Mouse (Mus musculus) embryonic facial prominence, embryonic 14.5 days (tissue): Measurements from ENCODE around the gene Itga6. TPM values are rescaled to one million over a fixed set of nuclear protein-coding genes. Genes with fewer than 3 reads are reported as not detected.
"Not testable (repeated sequence)": the region's sequence is repeated elsewhere in the genome, so short reads cannot be mapped to it uniquely, and the experiment has no call there.

Experiments used
- ATAC-seq: fragments of 200-750 bp; cut with Nextera tagmentation; 2 replicates; pipeline ENCODE4 v1.8.0; 2017; ENCODE audit warnings: low read depth, moderate number of reproducible peaks, moderate TSS enrichment
- DNase-seq: peaks from one replicate; pipeline ENCODE4 v3.0.0-alpha.2; 2015; ENCODE audit warnings: low spot score
- H3K27ac ChIP-seq: fragments of 300-500 bp; sonication (generic); replicated peaks from 2 replicates; pipeline ENCODE4 v1.5.1; 2014; ENCODE audit warnings: low read depth, mild to moderate bottlenecking, low read length, moderate library complexity
- H3K27me3 ChIP-seq: fragments of 300-500 bp; sonication (generic); replicated peaks from 2 replicates; pipeline ENCODE4 v1.6.1; 2014; ENCODE audit warnings: low read length; ENCODE audit not compliant: control insufficient read depth, insufficient read depth
- H3K36me3 ChIP-seq: fragments of 300-500 bp; sonication (generic); 2 replicates; pipeline ENCODE4 v1.6.1; 2014; ENCODE audit warnings: low read length, mixed read lengths; ENCODE audit not compliant: control insufficient read depth, insufficient read depth
- H3K4me1 ChIP-seq: fragments of 300-500 bp; sonication (generic); 2 replicates; pipeline ENCODE4 v1.6.1; 2014; ENCODE audit warnings: antibody characterized with exemption, low read length; ENCODE audit not compliant: control insufficient read depth, insufficient read depth
- H3K4me2 ChIP-seq: fragments of 300-500 bp; sonication (generic); 2 replicates; pipeline ENCODE4 v1.6.1; 2014; ENCODE audit warnings: low read depth, mild to moderate bottlenecking, low read length, moderate library complexity, mixed read lengths
- H3K4me3 ChIP-seq: fragments of 300-500 bp; sonication (generic); 2 replicates; pipeline ENCODE4 v1.5.1; 2014; ENCODE audit warnings: low read depth, mild to moderate bottlenecking, low read length
- H3K9ac ChIP-seq: fragments of 300-500 bp; sonication (generic); 2 replicates; pipeline ENCODE4 v1.6.1; 2014; ENCODE audit warnings: low read depth, mild to moderate bottlenecking, low read length, moderate library complexity, mixed read lengths
- H3K9me3 ChIP-seq: fragments of 300-500 bp; sonication (generic); 2 replicates; pipeline ENCODE4 v1.6.1; 2016; ENCODE audit warnings: low read length; ENCODE audit not compliant: control insufficient read depth
- WGBS: fragments of 180-500 bp; shearing (Covaris S2); extraction: QIAGEN DNeasy Blood & Tissue Kit; methylation state at CpG from one replicate; pipeline ENCODE4 v1.1.7; 2014; 5-methylcytosine and 5-hydroxymethylcytosine counted together
- polyA plus RNA-seq: library from polyadenylated mRNA; unstranded; fragments of >200 nt; fragmentation: Nextera tagmentation; extraction: Ambion mirVana; gene quantifications from 2 replicates; pipeline ENCODE4 v1.2.1, GENCODE M21; 2014

Itga6 gene
- polyA plus RNA-seq, 1 experiment from 2014 or later, result 70.4 TPM

- peak; percentile 79 for DNase-seq
- Histone ChIP-seq H3K4me3 (no peak overlapping the region), H3K4me2 (no peak overlapping the region), H3K27me3 (no peaks in the 10 kb centered on the region), H3K4me1 (no peaks in the 10 kb centered on the region), H3K9me3 (no peaks in the 10 kb centered on the region), H3K36me3 (peaks cover 7% of the 10 kb centered on the region; the same call in 1 of the 2 replicates), H3K27ac (no peak overlapping the region), H3K9ac (no peak overlapping the region)
- WGBS, result 35% methylated on average over 6 of the region's 6 CpGs
- ATAC-seq, result no peak
These were observed 92.4 kb downstream of the Itga6 start for GRCm38 (mm10) chr2:71837791-71838190.

- no peaks in the 10 kb centered on the region for H3K9me3 ChIP-seq
- no peak overlapping the region for H3K4me2 ChIP-seq
- no peaks in the 10 kb centered on the region for H3K27me3 ChIP-seq
- no peak overlapping the region for H3K27ac ChIP-seq
- 80% methylated on average over 9 of the region's 9 CpGs for WGBS
- no peak overlapping the region for H3K9ac ChIP-seq
- no peak for DNase-seq
- ATAC-seq, result no peak
- peaks cover 20% of the 10 kb centered on the region for H3K36me3 ChIP-seq
- H3K4me1 ChIP-seq, result no peaks in the 10 kb centered on the region
- no peak overlapping the region for H3K4me3 ChIP-seq
These were observed 97.9 kb downstream of the Itga6 start for GRCm38 (mm10) chr2:71843316-71843715.

- Histone ChIP-seq H3K9me3 (no peaks in the 10 kb centered on the region), H3K4me2 (no peak overlapping the region), H3K4me1 (no peaks in the 10 kb centered on the region), H3K27me3 (no peaks in the 10 kb centered on the region), H3K4me3 (no peak overlapping the region), H3K36me3 (peaks cover 22% of the 10 kb centered on the region), H3K9ac (no peak overlapping the region), H3K27ac (no peak overlapping the region)
- 87% methylated on average over 6 of the region's 6 CpGs for WGBS
- DNase-seq (no peak), ATAC-seq (no peak)
These were observed 99.5 kb downstream of the Itga6 start for GRCm38 (mm10) chr2:71844906-71845305.

- H3K4me1 ChIP-seq, H3K27me3 ChIP-seq, H3K9ac ChIP-seq, H3K27ac ChIP-seq, H3K4me3 ChIP-seq, H3K4me2 ChIP-seq, H3K36me3 ChIP-seq, H3K9me3 ChIP-seq: not testable (repeated sequence)
- DNase-seq, result peak; percentile 30
- WGBS, result 4% methylated on average over 6 of the region's 8 CpGs
- peak; percentile 74; the same call in 1 of the 2 replicates for ATAC-seq
These were observed 106.7 kb downstream of the Itga6 start for GRCm38 (mm10) chr2:71852161-71852560.

GRCm38 (mm10) chr2:71855076-71855475, 109.7 kb downstream of the Itga6 start:
- no peak overlapping the region for H3K4me2 ChIP-seq
- H3K9me3 ChIP-seq, result no peaks in the 10 kb centered on the region
- H3K27ac ChIP-seq, result no peak overlapping the region
- 75% methylated on average over 5 of the region's 5 CpGs for WGBS
- no peaks in the 10 kb centered on the region for H3K36me3 ChIP-seq
- no peak overlapping the region for H3K9ac ChIP-seq
- no peaks in the 10 kb centered on the region for H3K4me1 ChIP-seq
- H3K27me3 ChIP-seq, result no peaks in the 10 kb centered on the region
- DNase-seq, result no peak
- ATAC-seq, result no peak
- no peak overlapping the region for H3K4me3 ChIP-seq

- Histone ChIP-seq H3K27ac (no peak overlapping the region), H3K9me3 (no peaks in the 10 kb centered on the region), H3K27me3 (no peaks in the 10 kb centered on the region), H3K4me3 (no peak overlapping the region), H3K4me1 (no peaks in the 10 kb centered on the region), H3K36me3 (no peaks in the 10 kb centered on the region), H3K4me2 (no peak overlapping the region), H3K9ac (no peak overlapping the region)
- ATAC-seq (no peak), DNase-seq (no peak)
- 82% methylated on average over 5 of the region's 5 CpGs for WGBS
These were observed 118.2 kb downstream of the Itga6 start for GRCm38 (mm10) chr2:71863531-71864173.

GRCm38 (mm10) chr2:71865022-71865421, 119.6 kb downstream of the Itga6 start:
- Histone ChIP-seq H3K4me2 (no peak overlapping the region), H3K9ac (no peak overlapping the region), H3K9me3 (no peaks in the 10 kb centered on the region), H3K36me3 (no peaks in the 10 kb centered on the region), H3K4me1 (no peaks in the 10 kb centered on the region), H3K4me3 (no peak overlapping the region), H3K27ac (no peak overlapping the region), H3K27me3 (no peaks in the 10 kb centered on the region)
- ATAC-seq, result no peak
- DNase-seq, result no peak
- WGBS, result 68% methylated on average over 3 of the region's 3 CpGs

GRCm38 (mm10) chr2:71865935-71866334, 120.5 kb downstream of the Itga6 start:
- no peaks in the 10 kb centered on the region for H3K36me3 ChIP-seq
- H3K27me3 ChIP-seq, result no peaks in the 10 kb centered on the region
- no peak overlapping the region for H3K9ac ChIP-seq
- DNase-seq (no peak), ATAC-seq (no peak)
- H3K27ac ChIP-seq, result no peak overlapping the region
- no peak overlapping the region for H3K4me2 ChIP-seq
- H3K9me3 ChIP-seq, result no peaks in the 10 kb centered on the region
- H3K4me1 ChIP-seq, result no peaks in the 10 kb centered on the region
- no peak overlapping the region for H3K4me3 ChIP-seq
- WGBS, result 56% methylated on average over 3 of the region's 3 CpGs

GRCm38 (mm10) chr2:71866565-71866964, 121.1 kb downstream of the Itga6 start:
- Histone ChIP-seq H3K9ac (no peak overlapping the region), H3K27ac (no peak overlapping the region), H3K27me3 (no peaks in the 10 kb centered on the region), H3K9me3 (no peaks in the 10 kb centered on the region), H3K4me3 (no peak overlapping the region), H3K36me3 (no peaks in the 10 kb centered on the region), H3K4me2 (no peak overlapping the region), H3K4me1 (no peaks in the 10 kb centered on the region)
- ATAC-seq, result no peak
- WGBS, result 53% methylated on average over 1 of the region's 1 CpGs
- no peak for DNase-seq
